Mouse (Mus musculus): ENCODE measurements around the gene Unk. TPM values are rescaled to one million over a fixed set of nuclear protein-coding genes. Genes with fewer than 3 reads are reported as not detected.
"Not testable (repeated sequence)": the region's sequence is repeated elsewhere in the genome, so short reads cannot be mapped to it uniquely, and the experiment has no call there.

The Unk gene
- polyA plus RNA-seq, 1 experiment from 2014 or later = 8.3 TPM

GRCm38 (mm10) chr11:116088741-116089394 is 58.7 kb downstream of the Unk start:
- ATAC-seq (ENCODE audit: low FRiP score, low TSS enrichment) (no peak), DNase-seq (ENCODE audit: low spot score) (no peak)
- WGBS = 66% methylated on average over 11 of the region's 11 CpGs
- Histone ChIP-seq H3K9ac (ENCODE audit: low read length) (no peak overlapping the region), H3K27ac (replicated peaks) (0 out of 2 replicates have a peak overlapping the region, but pooled peaks have one; percentile 6), H3K36me3 (ENCODE audit: control insufficient read depth, insufficient read depth, low read length) (no peaks in the 10 kb centered on the region), H3K4me3 (ENCODE audit: low read depth, low read length) (no peak overlapping the region), H3K4me1 (replicated peaks; ENCODE audit: control insufficient read depth, insufficient read depth) (peaks cover 5% of the 10 kb centered on the region; the same call in 1 of the 2 replicates), H3K4me2 (replicated peaks; ENCODE audit: low read depth) (no peak overlapping the region), H3K27me3 (ENCODE audit: control insufficient read depth, insufficient read depth, low read length) (no peaks in the 10 kb centered on the region), H3K9me3 (ENCODE audit: control insufficient read depth, low read length) (no peaks in the 10 kb centered on the region)
- no peak for TF ChIP-seq EP300 (optimal IDR thresholded peaks at IDR 0.05)
- peak; percentile 53 for TF ChIP-seq CTCF (IDR thresholded peaks at IDR 0.05; ENCODE audit: low read depth)

- H3K27me3 ChIP-seq (ENCODE audit: control insufficient read depth, insufficient read depth, low read length) = no peaks in the 10 kb centered on the region
- H3K4me1 ChIP-seq (replicated peaks; ENCODE audit: control insufficient read depth, insufficient read depth) = peaks cover 5% of the 10 kb centered on the region; the same call in 1 of the 2 replicates
- DNase-seq (ENCODE audit: low spot score) (no peak), ATAC-seq (ENCODE audit: low FRiP score, low TSS enrichment) (no peak)
- 90% methylated on average over 6 of the region's 6 CpGs for WGBS
- H3K9ac ChIP-seq (ENCODE audit: low read length) = no peak overlapping the region
- H3K27ac ChIP-seq (replicated peaks) = no peak overlapping the region
- no peaks in the 10 kb centered on the region for H3K36me3 ChIP-seq (ENCODE audit: control insufficient read depth, insufficient read depth, low read length)
- no peak for TF ChIP-seq CTCF (IDR thresholded peaks at IDR 0.05; ENCODE audit: low read depth)
- TF ChIP-seq EP300 (optimal IDR thresholded peaks at IDR 0.05) = no peak
- H3K9me3 ChIP-seq (ENCODE audit: control insufficient read depth, low read length) = no peaks in the 10 kb centered on the region
- H3K4me3 ChIP-seq (ENCODE audit: low read depth, low read length) = no peak overlapping the region
- H3K4me2 ChIP-seq (replicated peaks; ENCODE audit: low read depth) = no peak overlapping the region
Observed at GRCm38 (mm10) chr11:116089545-116089944, 59.4 kb downstream of the Unk start.

- DNase-seq (ENCODE audit: low spot score) = no peak
- Histone ChIP-seq H3K9me3 (ENCODE audit: control insufficient read depth, low read length) (no peaks in the 10 kb centered on the region), H3K36me3 (ENCODE audit: control insufficient read depth, insufficient read depth, low read length) (no peaks in the 10 kb centered on the region), H3K4me1 (replicated peaks; ENCODE audit: control insufficient read depth, insufficient read depth) (0 out of 2 replicates have a peak, but pooled peaks cover 2% of the 10 kb centered on the region), H3K4me3 (ENCODE audit: low read depth, low read length) (no peak overlapping the region), H3K27ac (replicated peaks) (no peak overlapping the region), H3K27me3 (ENCODE audit: control insufficient read depth, insufficient read depth, low read length) (no peaks in the 10 kb centered on the region), H3K4me2 (replicated peaks; ENCODE audit: low read depth) (no peak overlapping the region), H3K9ac (ENCODE audit: low read length) (no peak overlapping the region)
- TF ChIP-seq CTCF (IDR thresholded peaks at IDR 0.05; ENCODE audit: low read depth) = no peak
- no peak for TF ChIP-seq EP300 (optimal IDR thresholded peaks at IDR 0.05)
- ATAC-seq (ENCODE audit: low FRiP score, low TSS enrichment) = no peak
- 91% methylated on average over 6 of the region's 6 CpGs for WGBS
Observed at GRCm38 (mm10) chr11:116091591-116091990, 61.5 kb downstream of the Unk start.

GRCm38 (mm10) chr11:116092959-116093358 is 62.8 kb downstream of the Unk start:
- not testable (repeated sequence) for H3K9me3 ChIP-seq (ENCODE audit: control insufficient read depth, low read length); H3K9ac ChIP-seq (ENCODE audit: low read length); H3K27ac ChIP-seq (replicated peaks); H3K27me3 ChIP-seq (ENCODE audit: control insufficient read depth, insufficient read depth, low read length); ATAC-seq (ENCODE audit: low FRiP score, low TSS enrichment); H3K4me1 ChIP-seq (replicated peaks; ENCODE audit: control insufficient read depth, insufficient read depth); DNase-seq (ENCODE audit: low spot score); H3K36me3 ChIP-seq (ENCODE audit: control insufficient read depth, insufficient read depth, low read length); H3K4me2 ChIP-seq (replicated peaks; ENCODE audit: low read depth); H3K4me3 ChIP-seq (ENCODE audit: low read depth, low read length)
- WGBS = 93% methylated on average over 6 of the region's 6 CpGs
- TF ChIP-seq CTCF (IDR thresholded peaks at IDR 0.05; ENCODE audit: low read depth) = 0 out of 2 replicates have a peak, but pooled peaks have one; percentile 21

- no peak overlapping the region for H3K9ac ChIP-seq (ENCODE audit: low read length)
- ATAC-seq (ENCODE audit: low FRiP score, low TSS enrichment) (no peak), DNase-seq (ENCODE audit: low spot score) (no peak)
- 0 out of 2 replicates have a peak overlapping the region, but pooled peaks have one; percentile 18 for H3K27ac ChIP-seq (replicated peaks)
- no peaks in the 10 kb centered on the region for H3K36me3 ChIP-seq (ENCODE audit: control insufficient read depth, insufficient read depth, low read length)
- no peaks in the 10 kb centered on the region for H3K27me3 ChIP-seq (ENCODE audit: control insufficient read depth, insufficient read depth, low read length)
- no peak overlapping the region for H3K4me3 ChIP-seq (ENCODE audit: low read depth, low read length)
- WGBS = 47% methylated on average over 16 of the region's 16 CpGs
- peaks cover under 1% of the 10 kb centered on the region for H3K4me1 ChIP-seq (replicated peaks; ENCODE audit: control insufficient read depth, insufficient read depth)
- H3K4me2 ChIP-seq (replicated peaks; ENCODE audit: low read depth) = no peak overlapping the region
- no peak for TF ChIP-seq CTCF (IDR thresholded peaks at IDR 0.05; ENCODE audit: low read depth)
- no peak for TF ChIP-seq EP300 (optimal IDR thresholded peaks at IDR 0.05)
- H3K9me3 ChIP-seq (ENCODE audit: control insufficient read depth, low read length) = no peaks in the 10 kb centered on the region
Observed at GRCm38 (mm10) chr11:116093771-116094565, 63.8 kb downstream of the Unk start.

- Histone ChIP-seq H3K9ac (ENCODE audit: low read length) (no peak overlapping the region), H3K36me3 (ENCODE audit: control insufficient read depth, insufficient read depth, low read length) (no peaks in the 10 kb centered on the region), H3K27ac (replicated peaks) (no peak overlapping the region), H3K4me3 (ENCODE audit: low read depth, low read length) (no peak overlapping the region), H3K4me1 (replicated peaks; ENCODE audit: control insufficient read depth, insufficient read depth) (peaks cover 10% of the 10 kb centered on the region), H3K9me3 (ENCODE audit: control insufficient read depth, low read length) (no peaks in the 10 kb centered on the region), H3K27me3 (ENCODE audit: control insufficient read depth, insufficient read depth, low read length) (no peaks in the 10 kb centered on the region), H3K4me2 (replicated peaks; ENCODE audit: low read depth) (no peak overlapping the region)
- no peak for DNase-seq (ENCODE audit: low spot score)
- no peak for TF ChIP-seq CTCF (IDR thresholded peaks at IDR 0.05; ENCODE audit: low read depth)
- 43% methylated on average over 3 of the region's 3 CpGs for WGBS
- no peak for ATAC-seq (ENCODE audit: low FRiP score, low TSS enrichment)
Observed at GRCm38 (mm10) chr11:116095573-116095972, 65.5 kb downstream of the Unk start.

All from stomach, postnatal 0 days (tissue).